Comparison of ENCODE assay signal across 8 mouse cellular contexts in the genomic region with DNA sequence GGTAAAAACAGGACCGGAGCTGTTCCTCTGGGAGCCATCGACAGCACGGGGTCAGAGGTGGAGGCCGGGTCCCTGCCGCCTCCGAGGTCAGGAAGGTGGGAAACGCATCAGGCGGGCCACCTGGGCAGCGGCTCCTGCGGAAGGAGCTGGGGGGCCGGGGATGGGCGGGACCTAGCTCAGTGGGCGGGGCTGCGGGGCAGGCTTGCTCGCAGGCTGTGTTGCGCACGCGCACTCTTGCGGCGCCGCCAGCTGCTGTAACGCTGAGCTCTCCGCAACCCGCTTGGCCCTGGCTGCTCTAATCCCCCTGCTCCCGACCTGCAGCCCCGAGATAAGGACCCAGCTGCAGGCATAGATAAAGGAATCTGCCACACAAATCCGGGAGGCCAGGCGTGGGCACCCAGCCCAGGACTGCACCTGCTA. TPM values are rescaled to one million over a fixed set of nuclear protein-coding genes. Genes with fewer than 3 reads are reported as not detected.
A peak's percentile ranks its signal among the peaks of the same experiment; 100 is the strongest.
DNase-seq lines count a peak whose midpoint lies in the region; ATAC-seq and TF ChIP-seq lines count a peak whose summit lies in the region.

No protein-coding gene starts in this region.

- peak overlapping the region; percentile 66 for H3K4me3 ChIP-seq in bone marrow macrophage, adult 2 months (ENCODE audit: insufficient read depth, low read length)
- peak overlapping the region; percentile 56 for H3K4me3 ChIP-seq in embryonic facial prominence, embryonic 15.5 days (replicated peaks)
- H3K4me3 ChIP-seq in heart, embryonic 10.5 days = peak overlapping the region; percentile 59
- peak overlapping the region; percentile 52 for H3K4me3 ChIP-seq in kidney, embryonic 15.5 days (replicated peaks)
- H3K4me3 ChIP-seq in liver, embryonic 11.5 days (ENCODE audit: low read depth, low read length) = peak overlapping the region; percentile 50
- peak overlapping the region; percentile 37 for H3K4me3 ChIP-seq in stomach, embryonic 14.5 days (ENCODE audit: low read depth, low read length)

- no peaks in the 10 kb centered on the region; the same call in 1 of the 2 replicates for H3K27me3 ChIP-seq in embryonic facial prominence, embryonic 15.5 days
- H3K27me3 ChIP-seq in heart, embryonic 10.5 days (ENCODE audit: insufficient read depth, poor library complexity, severe bottlenecking) = peaks cover 40% of the 10 kb centered on the region
- H3K27me3 ChIP-seq in kidney, embryonic 15.5 days = peaks cover 13% of the 10 kb centered on the region
- H3K27me3 ChIP-seq in liver, embryonic 11.5 days (replicated peaks; ENCODE audit: control insufficient read depth, insufficient read depth, low read length) = peaks cover 3% of the 10 kb centered on the region
- H3K27me3 ChIP-seq in stomach, embryonic 14.5 days (ENCODE audit: control insufficient read depth, insufficient read depth, low read length) = no peaks in the 10 kb centered on the region

- peak; percentile 17; the same call in 1 of the 2 replicates for ATAC-seq in embryonic facial prominence, embryonic 15.5 days (ENCODE audit: insufficient number of reproducible peaks, low FRiP score, low TSS enrichment, low read depth)
- peak; percentile 17 for ATAC-seq in kidney, embryonic 15.5 days (replicated peaks; ENCODE audit: low FRiP score)
- peak; percentile 73 for ATAC-seq in liver, embryonic 11.5 days (replicated peaks; ENCODE audit: low FRiP score)
- ATAC-seq in stomach, embryonic 14.5 days (ENCODE audit: insufficient number of reproducible peaks, insufficient read depth, low FRiP score, low read depth) = peak; percentile 55

- DNase-seq in B cell, adult 2 months = peak; percentile 87 to 90
- DNase-seq in heart, embryonic 10.5 days (ENCODE audit: low spot score) = peak; percentile 97
- DNase-seq in liver, embryonic 11.5 days (ENCODE audit: low spot score) = peak; percentile 94
- peak; percentile 95 for DNase-seq in naive thymus-derived CD4-positive, alpha-beta T cell, adult 2 months (ENCODE audit: low read depth)

- peaks cover 2% of the 10 kb centered on the region; the same call in 1 of the 2 replicates for H3K4me1 ChIP-seq in bone marrow macrophage, adult 2 months (ENCODE audit: control insufficient read depth, insufficient read depth, low read length)
- H3K4me1 ChIP-seq in embryonic facial prominence, embryonic 15.5 days = peaks cover 48% of the 10 kb centered on the region
- peaks cover 44% of the 10 kb centered on the region for H3K4me1 ChIP-seq in heart, embryonic 10.5 days
- H3K4me1 ChIP-seq in kidney, embryonic 15.5 days = peaks cover 45% of the 10 kb centered on the region
- H3K4me1 ChIP-seq in liver, embryonic 11.5 days (replicated peaks; ENCODE audit: control insufficient read depth, insufficient read depth, low read length) = peaks cover 40% of the 10 kb centered on the region
- H3K4me1 ChIP-seq in stomach, embryonic 14.5 days (ENCODE audit: control insufficient read depth, insufficient read depth, low read length) = peaks cover 18% of the 10 kb centered on the region; the same call in 1 of the 2 replicates

- peaks cover 4% of the 10 kb centered on the region for H3K36me3 ChIP-seq in embryonic facial prominence, embryonic 15.5 days
- peaks cover 7% of the 10 kb centered on the region for H3K36me3 ChIP-seq in heart, embryonic 10.5 days
- peaks cover 8% of the 10 kb centered on the region for H3K36me3 ChIP-seq in kidney, embryonic 15.5 days
- peaks cover 3% of the 10 kb centered on the region; the same call in 1 of the 2 replicates for H3K36me3 ChIP-seq in liver, embryonic 11.5 days (ENCODE audit: control insufficient read depth, insufficient read depth, low read length)
- peaks cover 6% of the 10 kb centered on the region; the same call in 1 of the 2 replicates for H3K36me3 ChIP-seq in stomach, embryonic 14.5 days (ENCODE audit: control insufficient read depth, insufficient read depth, low read length)

- WGBS in embryonic facial prominence, embryonic 15.5 days = under 1% methylated on average over 28 of the region's 28 CpGs
- WGBS in heart, embryonic 10.5 days = under 1% methylated on average over 28 of the region's 28 CpGs
- 0% methylated on average over 27 of the region's 28 CpGs for WGBS in kidney, embryonic 15.5 days
- under 1% methylated on average over 28 of the region's 28 CpGs for WGBS in liver, embryonic 11.5 days
- WGBS in stomach, embryonic 14.5 days = 0% methylated on average over 28 of the region's 28 CpGs

- H3K4me2 ChIP-seq in embryonic facial prominence, embryonic 15.5 days (replicated peaks) = peak overlapping the region; percentile 89
- H3K4me2 ChIP-seq in kidney, embryonic 15.5 days = peak overlapping the region; percentile 88
- peak overlapping the region; percentile 83 for H3K4me2 ChIP-seq in liver, embryonic 11.5 days
- H3K4me2 ChIP-seq in stomach, embryonic 14.5 days (replicated peaks; ENCODE audit: low read depth, low read length) = peak overlapping the region; percentile 71

- peak overlapping the region; percentile 39 for H3K9ac ChIP-seq in embryonic facial prominence, embryonic 15.5 days
- H3K9ac ChIP-seq in kidney, embryonic 15.5 days = peak overlapping the region; percentile 50
- peak overlapping the region; percentile 66 for H3K9ac ChIP-seq in liver, embryonic 11.5 days (ENCODE audit: low read depth, low read length)
- H3K9ac ChIP-seq in stomach, embryonic 14.5 days (replicated peaks; ENCODE audit: low read depth, low read length) = peak overlapping the region; percentile 36; the same call in 1 of the 2 replicates

- no peaks in the 10 kb centered on the region for H3K9me3 ChIP-seq in embryonic facial prominence, embryonic 15.5 days (replicated peaks)
- peaks cover 7% of the 10 kb centered on the region; the same call in 1 of the 2 replicates for H3K9me3 ChIP-seq in heart, embryonic 10.5 days
- H3K9me3 ChIP-seq in kidney, embryonic 15.5 days (replicated peaks) = no peaks in the 10 kb centered on the region
- H3K9me3 ChIP-seq in liver, embryonic 11.5 days (ENCODE audit: control insufficient read depth, low read length) = no peaks in the 10 kb centered on the region
- H3K9me3 ChIP-seq in stomach, embryonic 14.5 days (ENCODE audit: control insufficient read depth, low read depth, low read length) = no peaks in the 10 kb centered on the region

- TF ChIP-seq POLR2A in bone marrow macrophage, adult 2 months (IDR thresholded peaks at IDR 0.05; ENCODE audit: borderline replicate concordance, low read depth, low read length) = no peak

- TF ChIP-seq CTCF in bone marrow macrophage, adult 2 months (IDR thresholded peaks at IDR 0.05; ENCODE audit: low read depth, low read length) = no peak

- H3K27ac ChIP-seq in bone marrow macrophage, adult 2 months (ENCODE audit: insufficient read depth, low read depth, low read length) = 0 out of 2 replicates have a peak overlapping the region, but pooled peaks have one; percentile 32
- peak overlapping the region; percentile 72 for H3K27ac ChIP-seq in embryonic facial prominence, embryonic 15.5 days (replicated peaks)
- peak overlapping the region; percentile 89 for H3K27ac ChIP-seq in heart, embryonic 10.5 days
- peak overlapping the region; percentile 80 for H3K27ac ChIP-seq in kidney, embryonic 15.5 days
- H3K27ac ChIP-seq in liver, embryonic 11.5 days (ENCODE audit: low read depth, low read length) = peak overlapping the region; percentile 91
- H3K27ac ChIP-seq in stomach, embryonic 14.5 days (ENCODE audit: low read length) = peak overlapping the region; percentile 81

RNA-seq across cellular contexts. Expression of a gene that starts 2.6 kb away (rescaled TPM):
- polyA plus RNA-seq in bone marrow macrophage, adult 2 months (2012; ENCODE audit: insufficient read depth, insufficient read length, missing spikeins) = 21.4 and 24.9 TPM in 2 replicates
- polyA plus RNA-seq in embryonic facial prominence, embryonic 15.5 days (2015; fragmentation: Nextera tagmentation; extraction: Ambion mirVana) = 44.4 and 47.8 TPM in 2 replicates
- polyA plus RNA-seq in heart, embryonic 10.5 days (2016; fragmentation: Nextera tagmentation; extraction: Ambion mirVana) = 39.6 and 41.4 TPM in 2 replicates
- polyA plus RNA-seq in kidney, embryonic 15.5 days (2015; fragmentation: Nextera tagmentation; extraction: Ambion mirVana) = 46.5 and 54.6 TPM in 2 replicates
- polyA plus RNA-seq in liver, embryonic 11.5 days (2014; fragmentation: Nextera tagmentation; extraction: Ambion mirVana) = 34.5 and 36.9 TPM in 2 replicates
- polyA plus RNA-seq in stomach, embryonic 14.5 days (2014; fragmentation: Nextera tagmentation; extraction: Ambion mirVana) = 40.9 and 46.3 TPM in 2 replicates

RNA-seq across cellular contexts. Expression of a gene that starts 4.7 kb away (rescaled TPM):
- 0.55 and 0.80 TPM in 2 replicates for polyA plus RNA-seq in bone marrow macrophage, adult 2 months (2012; ENCODE audit: insufficient read depth, insufficient read length, missing spikeins)
- 24.6 and 29.5 TPM in 2 replicates for polyA plus RNA-seq in embryonic facial prominence, embryonic 15.5 days (2015; fragmentation: Nextera tagmentation; extraction: Ambion mirVana)
- 3.3 and 7.4 TPM in 2 replicates for polyA plus RNA-seq in heart, embryonic 10.5 days (2016; fragmentation: Nextera tagmentation; extraction: Ambion mirVana)
- 6.5 and 7.1 TPM in 2 replicates for polyA plus RNA-seq in kidney, embryonic 15.5 days (2015; fragmentation: Nextera tagmentation; extraction: Ambion mirVana)
- 5.2 and 5.3 TPM in 2 replicates for polyA plus RNA-seq in liver, embryonic 11.5 days (2014; fragmentation: Nextera tagmentation; extraction: Ambion mirVana)
- 14.1 and 14.4 TPM in 2 replicates for polyA plus RNA-seq in stomach, embryonic 14.5 days (2014; fragmentation: Nextera tagmentation; extraction: Ambion mirVana)

RNA-seq across cellular contexts. Expression of a gene that starts 8.0 kb away (rescaled TPM):
- polyA plus RNA-seq in bone marrow macrophage, adult 2 months (2012; ENCODE audit: insufficient read depth, insufficient read length, missing spikeins) = not detected in 2 replicates
- 0.49 and 1.2 TPM in 2 replicates for polyA plus RNA-seq in embryonic facial prominence, embryonic 15.5 days (2015; fragmentation: Nextera tagmentation; extraction: Ambion mirVana)
- 1.3 and 2.1 TPM in 2 replicates for polyA plus RNA-seq in heart, embryonic 10.5 days (2016; fragmentation: Nextera tagmentation; extraction: Ambion mirVana)
- 1.7 and 1.8 TPM in 2 replicates for polyA plus RNA-seq in kidney, embryonic 15.5 days (2015; fragmentation: Nextera tagmentation; extraction: Ambion mirVana)
- 1.6 and 1.8 TPM in 2 replicates for polyA plus RNA-seq in liver, embryonic 11.5 days (2014; fragmentation: Nextera tagmentation; extraction: Ambion mirVana)
- polyA plus RNA-seq in stomach, embryonic 14.5 days (2014; fragmentation: Nextera tagmentation; extraction: Ambion mirVana) = 1.1 and 1.6 TPM in 2 replicates

RNA-seq across cellular contexts. Expression of a gene that starts 44.2 kb away (rescaled TPM):
- polyA plus RNA-seq in bone marrow macrophage, adult 2 months (2012; ENCODE audit: insufficient read depth, insufficient read length, missing spikeins) = 11.0 and 13.7 TPM in 2 replicates
- 23.9 and 26.1 TPM in 2 replicates for polyA plus RNA-seq in embryonic facial prominence, embryonic 15.5 days (2015; fragmentation: Nextera tagmentation; extraction: Ambion mirVana)
- 10.2 and 12.7 TPM in 2 replicates for polyA plus RNA-seq in heart, embryonic 10.5 days (2016; fragmentation: Nextera tagmentation; extraction: Ambion mirVana)
- 15.6 and 19.5 TPM in 2 replicates for polyA plus RNA-seq in kidney, embryonic 15.5 days (2015; fragmentation: Nextera tagmentation; extraction: Ambion mirVana)
- 9.1 and 10.7 TPM in 2 replicates for polyA plus RNA-seq in liver, embryonic 11.5 days (2014; fragmentation: Nextera tagmentation; extraction: Ambion mirVana)
- 31.3 and 31.7 TPM in 2 replicates for polyA plus RNA-seq in stomach, embryonic 14.5 days (2014; fragmentation: Nextera tagmentation; extraction: Ambion mirVana)

RNA-seq across cellular contexts. Expression of a gene that starts 44.4 kb away (rescaled TPM):
- polyA plus RNA-seq in bone marrow macrophage, adult 2 months (2012; ENCODE audit: insufficient read depth, insufficient read length, missing spikeins) = 75.1 and 96.1 TPM in 2 replicates
- polyA plus RNA-seq in embryonic facial prominence, embryonic 15.5 days (2015; fragmentation: Nextera tagmentation; extraction: Ambion mirVana) = 422 and 425 TPM in 2 replicates
- polyA plus RNA-seq in heart, embryonic 10.5 days (2016; fragmentation: Nextera tagmentation; extraction: Ambion mirVana) = 518 and 632 TPM in 2 replicates
- polyA plus RNA-seq in kidney, embryonic 15.5 days (2015; fragmentation: Nextera tagmentation; extraction: Ambion mirVana) = 470 and 471 TPM in 2 replicates
- polyA plus RNA-seq in liver, embryonic 11.5 days (2014; fragmentation: Nextera tagmentation; extraction: Ambion mirVana) = 343 and 358 TPM in 2 replicates
- 444 and 502 TPM in 2 replicates for polyA plus RNA-seq in stomach, embryonic 14.5 days (2014; fragmentation: Nextera tagmentation; extraction: Ambion mirVana)

Comparison
In these comparisons a context has a peak if more than half of its experiments do, and no peak if none do; other contexts are left out.
1. Peak in every context shown above with its lines: DNase-seq, ATAC-seq, H3K4me3 ChIP-seq and H3K27ac ChIP-seq.
2. H3K27ac ChIP-seq: peak in every context shown above with its lines; median percentile 91 in liver, embryonic 11.5 days; 89 in heart, embryonic 10.5 days; 81 in stomach, embryonic 14.5 days; 80 in kidney, embryonic 15.5 days; 72 in embryonic facial prominence, embryonic 15.5 days; 32 in bone marrow macrophage, adult 2 months.
3. ATAC-seq: peak in every context shown above with its lines; median percentile 73 in liver, embryonic 11.5 days; 55 in stomach, embryonic 14.5 days; 17 in embryonic facial prominence, embryonic 15.5 days; 17 in kidney, embryonic 15.5 days.